Mouse (Mus musculus) adrenal gland, postnatal 36 days (tissue): ENCODE results near the gene Srrm1. TPM values are rescaled to one million over a fixed set of nuclear protein-coding genes. Genes with fewer than 3 reads are reported as not detected.
A peak's percentile ranks its signal among the peaks of the same experiment; 100 is the strongest.

Experiments used
- DNase-seq, 2 experiments: peaks; one replicate each; pipeline ENCODE4 v3.0.0; 2021; ENCODE audit warnings: mixed read lengths in 1 of 2
- total RNA-seq, 2 experiments: library from RNA; stranded (reverse); gene quantifications; 2 replicates each; pipeline ENCODE4 v1.2.3; 2021

Gene Srrm1
- total RNA-seq, 2 experiments from 2014 or later: 101 to 125 TPM

DNA sequence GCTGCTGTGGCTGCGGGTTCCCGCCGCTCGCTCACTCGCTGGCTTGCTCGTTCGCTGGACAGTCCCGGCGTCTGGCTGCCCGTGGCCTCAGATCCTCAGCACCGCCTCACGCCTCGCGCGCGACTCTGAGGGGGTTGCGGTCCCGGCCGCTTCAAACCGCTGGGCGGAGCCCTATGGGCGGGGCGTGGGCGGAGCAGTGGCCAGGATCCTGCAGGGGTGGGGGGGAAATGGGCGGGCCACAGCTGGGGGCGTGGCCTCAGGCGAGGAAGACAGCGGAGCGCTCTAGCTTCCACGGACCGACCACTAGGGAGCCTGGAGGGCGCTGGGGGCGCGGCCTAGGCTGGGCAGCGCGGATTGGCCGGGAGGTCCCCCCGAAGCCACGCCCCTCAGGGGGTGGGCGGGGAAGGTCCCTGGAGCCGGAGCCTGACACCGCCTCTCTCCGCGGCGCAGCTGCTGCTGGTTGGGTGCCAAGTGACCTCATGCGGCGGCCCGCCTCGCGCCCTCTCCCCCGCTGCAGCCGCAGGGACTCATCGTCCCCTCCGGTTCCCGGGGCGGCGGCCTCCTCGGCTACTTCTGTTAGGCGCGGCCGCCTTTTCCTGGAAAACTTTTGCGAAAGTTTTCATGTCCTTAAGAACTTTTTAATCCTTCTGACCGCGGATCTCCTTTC, 80.3 kb downstream of the Srrm1 start, which contains the start of gene Clic4:
Gene Clic4, minus strand, starts transcription at position 175 of the 667 bp plus-strand sequence.
- DNase-seq: peak; percentile 100

DNA sequence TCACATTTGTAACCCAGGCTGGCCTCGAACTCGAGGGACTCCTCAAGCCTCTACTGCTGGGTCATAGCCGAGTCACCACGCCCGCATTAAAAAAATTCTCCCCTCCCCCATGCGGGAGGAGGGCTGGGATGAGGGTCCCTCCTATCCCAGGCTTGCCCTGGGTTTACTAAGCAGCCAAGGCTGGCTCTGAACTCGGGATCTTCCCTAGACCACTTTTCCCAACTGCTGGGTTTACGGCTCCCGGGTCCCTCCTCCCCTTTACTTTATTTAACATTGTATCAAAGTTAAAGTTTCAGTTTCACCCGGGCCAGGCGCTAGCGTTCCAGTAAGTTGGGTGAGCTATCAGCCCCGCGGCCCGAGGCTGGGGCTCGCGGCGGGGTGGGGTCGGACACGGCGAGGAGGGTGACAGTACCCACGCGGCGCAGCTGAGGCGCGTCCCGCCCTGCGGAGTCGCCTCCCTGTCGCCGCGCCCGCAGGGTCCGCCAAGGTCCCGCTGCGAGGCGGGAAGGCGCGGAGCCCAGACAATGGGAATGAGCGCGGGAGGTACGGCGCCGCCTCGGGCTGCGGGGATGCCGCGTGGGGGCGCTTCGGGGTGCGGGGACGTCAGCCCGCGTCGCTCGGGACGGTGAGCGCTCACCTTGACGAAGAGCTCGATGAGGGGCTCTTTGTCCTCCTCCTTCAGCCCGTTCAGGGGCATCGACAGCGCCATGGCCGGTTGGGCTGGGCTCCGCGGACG, 81.1 kb downstream of the Srrm1 start:
- DNase-seq: peak; percentile 72 to 82

DNA sequence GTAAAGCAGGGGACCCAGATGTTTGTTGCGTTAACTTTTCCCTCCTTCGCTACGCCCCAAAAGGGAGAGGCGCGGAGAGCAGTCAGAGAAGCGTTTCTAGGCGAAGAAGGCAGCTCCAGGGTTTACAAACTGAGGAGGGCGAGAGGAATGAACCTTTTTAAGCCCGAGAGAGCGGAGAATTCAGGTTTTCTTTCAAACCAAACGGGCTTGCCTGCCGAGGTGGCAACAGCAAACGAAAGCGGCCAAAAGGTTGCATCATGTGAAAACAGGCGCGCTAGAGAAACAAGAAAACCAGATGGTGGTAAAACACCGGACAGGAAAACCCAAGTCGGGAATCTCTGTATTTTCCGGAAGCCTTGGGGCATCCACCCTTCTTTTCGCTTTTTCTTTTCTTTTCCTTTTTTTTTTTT, 81.7 kb downstream of the Srrm1 start:
- DNase-seq: peak; percentile 33 to 47

Other genes starting within 250 kb of the Srrm1 start
- gene Runx3, start 232.7 kb downstream of the Srrm1 start, total RNA-seq: 1 to 10 TPM; 2.0 to 3.9 TPM
- 100 to 1,000 TPM in 1 of 2 experiments, 10 to 100 TPM in 1; 73.1 to 114 TPM for gene Clic4, start 80.5 kb downstream of the Srrm1 start, total RNA-seq
- gene Ncmap, start 44.9 kb upstream of the Srrm1 start, total RNA-seq: not detected
- gene Rcan3, start 80.5 kb upstream of the Srrm1 start, total RNA-seq: 10 to 100 TPM; 10.5 to 17.2 TPM
- gene Stpg1, start 141.5 kb upstream of the Srrm1 start, total RNA-seq: under 1 TPM; 0.36 to 0.40 TPM
- 10 to 100 TPM; 11.3 to 21.9 TPM for gene Nipal3, start 141.7 kb upstream of the Srrm1 start, total RNA-seq
- not detected for gene Grhl3, start 220.3 kb upstream of the Srrm1 start, total RNA-seq